Mouse (Mus musculus) olfactory bulb, adult 2 months (tissue): ENCODE measurements around the gene Pdcd1.
"Not testable (repeated sequence)": the region's sequence is repeated elsewhere in the genome, so short reads cannot be mapped to it uniquely, and the experiment has no call there.

ENCODE experiments used
- CTCF ChIP-seq: fragments of 200-500 bp; IDR thresholded peaks from 2 replicates; pipeline ENCODE4 v1.5.1; 2012; ENCODE audit warnings: low read depth, mild to moderate bottlenecking, low read length, moderate library complexity; ENCODE audit not compliant: insufficient read depth
- POLR2A ChIP-seq: fragments of 200-500 bp; IDR thresholded peaks from 2 replicates; pipeline ENCODE4 v1.6.1; 2012; ENCODE audit warnings: mild to moderate bottlenecking, low read depth, low read length, moderate library complexity; ENCODE audit not compliant: insufficient read depth

DNA sequence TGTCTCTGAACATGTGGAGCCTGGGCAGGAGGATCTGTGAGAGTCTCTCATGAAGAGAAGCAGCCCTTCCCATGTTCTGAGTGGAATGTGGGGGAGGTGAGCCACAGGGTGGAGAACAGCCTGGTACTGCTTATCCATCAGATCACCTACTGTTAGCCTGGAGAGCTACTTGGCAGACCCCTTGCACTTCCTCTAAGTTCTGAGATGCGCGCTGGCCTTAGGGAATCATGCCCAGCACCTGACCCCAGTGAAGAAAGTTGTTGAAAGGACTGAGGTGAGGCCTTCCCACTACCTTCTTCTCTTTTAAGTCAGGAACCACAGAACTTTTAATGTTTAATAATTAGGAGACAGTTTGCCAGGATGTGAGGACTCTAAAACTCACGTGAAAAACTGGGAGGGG lies 60.9 kb downstream of the Pdcd1 start:
- not testable (repeated sequence) for TF ChIP-seq POLR2A, CTCF
